8 mouse cellular contexts compared by ENCODE assay signal in the genomic region with DNA sequence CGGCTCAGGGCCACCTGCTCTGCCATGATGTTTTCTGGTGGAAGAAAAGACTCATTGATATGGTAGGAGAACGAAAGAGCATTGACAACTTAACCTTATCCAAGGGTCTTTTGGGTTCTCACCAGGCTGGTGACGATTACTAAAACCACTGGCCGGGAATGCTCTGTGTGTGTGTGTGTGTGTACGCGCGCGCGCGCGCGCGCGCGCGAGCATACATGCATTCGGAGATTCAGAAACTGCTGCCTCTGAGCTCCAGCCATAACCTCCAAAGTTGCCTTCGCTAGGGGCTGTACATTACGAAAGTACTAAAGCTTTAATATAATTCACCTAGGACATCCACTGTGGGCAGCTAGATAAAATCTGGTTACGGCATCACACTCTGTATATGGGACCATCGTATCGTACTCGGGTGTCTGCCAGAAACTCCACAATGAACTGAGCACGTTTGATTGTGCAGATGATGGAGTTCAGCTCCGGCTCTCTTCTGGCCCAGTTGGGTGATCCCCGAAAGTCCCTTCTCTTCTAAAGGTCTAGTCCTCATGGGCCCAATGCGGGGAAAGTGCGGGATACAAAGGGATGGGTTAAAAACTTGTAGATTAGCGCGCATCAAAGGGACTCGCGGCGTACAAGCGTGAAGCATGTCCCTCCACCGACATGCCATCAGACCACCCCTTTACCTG. TPM values are rescaled to one million over a fixed set of nuclear protein-coding genes. Genes with fewer than 3 reads are reported as not detected.
DNase-seq lines count a peak whose midpoint lies in the region; ATAC-seq lines count a peak whose summit lies in the region.

No protein-coding gene starts in this region.

- 0 out of 2 replicates have a peak, but pooled peaks cover 8% of the 10 kb centered on the region for H3K4me1 ChIP-seq in forebrain, embryonic 16.5 days (replicated peaks; ENCODE audit: control insufficient read depth, insufficient read depth, low read length)
- peaks cover 22% of the 10 kb centered on the region for H3K4me1 ChIP-seq in liver, embryonic 16.5 days (ENCODE audit: control insufficient read depth, low read depth, low read length)

- peak overlapping the region; percentile 64 for H3K4me3 ChIP-seq in forebrain, embryonic 16.5 days (replicated peaks; ENCODE audit: low read length)
- peak overlapping the region; percentile 65 for H3K4me3 ChIP-seq in liver, embryonic 16.5 days (ENCODE audit: low read depth, low read length)

- WGBS in forebrain, embryonic 16.5 days, result 21% methylated on average over 35 of the region's 35 CpGs
- WGBS in liver, embryonic 16.5 days (ENCODE audit: insufficient replicate concordance), result 24% methylated on average over 35 of the region's 35 CpGs

- H3K9me3 ChIP-seq in forebrain, embryonic 16.5 days (ENCODE audit: control insufficient read depth, low read length), result no peaks in the 10 kb centered on the region
- H3K9me3 ChIP-seq in liver, embryonic 16.5 days (replicated peaks; ENCODE audit: control insufficient read depth, low read length), result no peaks in the 10 kb centered on the region

- H3K27me3 ChIP-seq in forebrain, embryonic 16.5 days (replicated peaks; ENCODE audit: control insufficient read depth, insufficient read depth, low read length), result no peaks in the 10 kb centered on the region
- H3K27me3 ChIP-seq in liver, embryonic 16.5 days (ENCODE audit: control insufficient read depth, insufficient read depth, low read depth, low read length), result no peaks in the 10 kb centered on the region

- peak; percentile 9; the same call in 1 of the 2 replicates for ATAC-seq in cerebellum, adult (ENCODE audit: insufficient number of reproducible peaks, low FRiP score, low TSS enrichment)
- peak; percentile 41 for ATAC-seq in forebrain, embryonic 16.5 days
- no peak for ATAC-seq in liver, embryonic 16.5 days (ENCODE audit: low read depth)

- H3K27ac ChIP-seq in forebrain, embryonic 16.5 days (ENCODE audit: low read length), result peak overlapping the region; percentile 84; the same call in 1 of the 2 replicates
- H3K27ac ChIP-seq in liver, embryonic 16.5 days (ENCODE audit: low read length), result peak overlapping the region; percentile 61

- no peaks in the 10 kb centered on the region for H3K36me3 ChIP-seq in forebrain, embryonic 16.5 days (ENCODE audit: control insufficient read depth, insufficient read depth)
- peaks cover 6% of the 10 kb centered on the region for H3K36me3 ChIP-seq in liver, embryonic 16.5 days (ENCODE audit: control insufficient read depth, insufficient read depth)

- no peak for DNase-seq in cerebellum, adult 8-10 months
- peak; percentile 6 for DNase-seq in right cerebral cortex, postnatal 25 days
- DNase-seq in right cerebral cortex, postnatal 14 days, result no peak
- DNase-seq in gastrocnemius, adult 18-20 months (ENCODE audit: low spot score), result no peak
- DNase-seq in cerebellum, postnatal 10 days, result no peak

- H3K9ac ChIP-seq in forebrain, embryonic 16.5 days (replicated peaks; ENCODE audit: low read depth, low read length), result peak overlapping the region; percentile 60
- H3K9ac ChIP-seq in liver, embryonic 16.5 days (ENCODE audit: low read depth, low read length), result peak overlapping the region; percentile 70

- peak overlapping the region; percentile 58 for H3K4me2 ChIP-seq in forebrain, embryonic 16.5 days (ENCODE audit: low read length)
- peak overlapping the region; percentile 69 for H3K4me2 ChIP-seq in liver, embryonic 16.5 days (ENCODE audit: low read depth, low read length)

RNA-seq across cellular contexts. Expression of a gene that starts 0.7 kb away (rescaled TPM):
- polyA plus RNA-seq in forebrain, embryonic 16.5 days (2015; fragmentation: Nextera tagmentation; extraction: Ambion mirVana), result 60.7 and 64.5 TPM in 2 replicates
- 42.3 and 42.7 TPM in 2 replicates for polyA plus RNA-seq in liver, embryonic 16.5 days (2015; fragmentation: Nextera tagmentation; extraction: Ambion mirVana)
- 1 to 10 TPM; 2.6 to 3.8 TPM for total RNA-seq in gastrocnemius, adult 18-20 months (2021)

RNA-seq across cellular contexts. Expression of a gene that starts 35.2 kb away (rescaled TPM):
- polyA plus RNA-seq in forebrain, embryonic 16.5 days (2015; fragmentation: Nextera tagmentation; extraction: Ambion mirVana), result 19.8 and 25.8 TPM in 2 replicates
- 29.4 and 29.7 TPM in 2 replicates for polyA plus RNA-seq in liver, embryonic 16.5 days (2015; fragmentation: Nextera tagmentation; extraction: Ambion mirVana)
- 10 to 100 TPM; 19.6 to 23.1 TPM for total RNA-seq in gastrocnemius, adult 18-20 months (2021)

RNA-seq across cellular contexts. Expression of a gene that starts 35.2 kb away (rescaled TPM):
- polyA plus RNA-seq in forebrain, embryonic 16.5 days (2015; fragmentation: Nextera tagmentation; extraction: Ambion mirVana), result 34.6 and 36.4 TPM in 2 replicates
- polyA plus RNA-seq in liver, embryonic 16.5 days (2015; fragmentation: Nextera tagmentation; extraction: Ambion mirVana), result 13.1 and 14.2 TPM in 2 replicates
- 10 to 100 TPM; 13.4 to 16.7 TPM for total RNA-seq in gastrocnemius, adult 18-20 months (2021)

RNA-seq across cellular contexts. Expression of a gene that starts 52.9 kb away (rescaled TPM):
- polyA plus RNA-seq in forebrain, embryonic 16.5 days (2015; fragmentation: Nextera tagmentation; extraction: Ambion mirVana), result not detected in 2 replicates
- not detected in 2 replicates for polyA plus RNA-seq in liver, embryonic 16.5 days (2015; fragmentation: Nextera tagmentation; extraction: Ambion mirVana)
- total RNA-seq in gastrocnemius, adult 18-20 months (2021), result not detected

RNA-seq across cellular contexts. Expression of a gene that starts 55.1 kb away (rescaled TPM):
- 8.3 and 8.5 TPM in 2 replicates for polyA plus RNA-seq in forebrain, embryonic 16.5 days (2015; fragmentation: Nextera tagmentation; extraction: Ambion mirVana)
- 6.1 TPM in 2 replicates for polyA plus RNA-seq in liver, embryonic 16.5 days (2015; fragmentation: Nextera tagmentation; extraction: Ambion mirVana)
- total RNA-seq in gastrocnemius, adult 18-20 months (2021), result 1 to 10 TPM; 1.9 to 3.8 TPM
